8 mouse cellular contexts compared by ENCODE assay signal in the genomic region with DNA sequence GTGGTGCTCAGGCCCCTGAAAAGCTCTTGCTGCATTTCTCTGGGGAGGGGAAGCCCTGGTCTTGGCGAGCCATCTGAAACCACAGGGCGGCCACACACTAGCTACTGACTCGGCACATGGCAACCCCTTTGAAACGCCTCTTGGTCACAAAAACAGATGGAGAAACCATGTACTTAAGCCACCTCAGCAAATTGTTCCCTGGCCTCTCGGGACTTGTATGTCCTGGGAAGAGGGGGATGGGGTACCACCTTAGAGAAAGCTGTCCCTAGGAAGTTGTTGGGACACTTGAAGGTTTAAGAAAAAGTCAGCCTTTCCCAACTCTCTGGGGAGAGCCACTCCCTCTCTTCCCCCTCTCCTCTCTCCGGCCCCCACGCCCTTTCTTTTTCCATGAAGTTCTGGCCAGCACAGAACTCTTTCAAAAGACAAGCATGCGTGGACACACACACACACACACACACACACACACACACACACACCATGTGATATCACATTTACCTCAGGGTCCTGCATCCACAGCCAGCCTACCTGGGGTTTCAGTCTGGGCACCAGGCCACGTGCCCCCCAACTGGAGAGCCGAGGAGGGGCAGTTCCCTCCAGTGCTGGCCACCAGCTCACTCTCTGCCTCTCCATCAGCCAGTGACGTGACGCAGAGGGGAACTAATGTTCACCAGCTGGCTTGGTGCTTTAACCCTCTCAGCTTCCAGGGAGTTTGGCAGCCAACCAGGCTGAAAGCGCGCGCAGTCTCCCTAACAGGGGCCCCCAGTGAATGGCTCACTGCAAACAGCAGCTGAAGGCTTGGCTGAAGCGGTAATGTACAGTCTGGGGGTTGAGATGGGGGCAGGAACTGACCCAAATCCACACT.
DNase-seq lines count a peak whose midpoint lies in the region; ATAC-seq lines count a peak whose summit lies in the region.

No protein-coding gene starts in this region.

- WGBS in limb, embryonic 15.5 days = 14% methylated on average over 16 of the region's 16 CpGs

- ATAC-seq in limb, embryonic 15.5 days (ENCODE audit: insufficient number of reproducible peaks, low FRiP score, low TSS enrichment, low read depth) = peak; percentile 86

- no peaks in the 10 kb centered on the region; the same call in 1 of the 2 replicates for H3K36me3 ChIP-seq in limb, embryonic 15.5 days

- no peaks in the 10 kb centered on the region for H3K27me3 ChIP-seq in limb, embryonic 15.5 days

- H3K9ac ChIP-seq in limb, embryonic 15.5 days = peak overlapping the region; percentile 23; the same call in 1 of the 2 replicates

- no peaks in the 10 kb centered on the region for H3K9me3 ChIP-seq in limb, embryonic 15.5 days

- peak overlapping the region; percentile 40 for H3K4me2 ChIP-seq in limb, embryonic 15.5 days

- H3K4me1 ChIP-seq in limb, embryonic 15.5 days = peaks cover 76% of the 10 kb centered on the region

- peak; percentile 83 for DNase-seq in adipocyte (ENCODE audit: low spot score)
- peak; percentile 89 for DNase-seq in embryo, embryonic 11 days
- DNase-seq in gastrocnemius, postnatal 4 days (ENCODE audit: low spot score in 2 of 2) = peak; percentile 86 to 92
- peak; percentile 47 for DNase-seq in hindlimb bud, embryonic 11.5 days (ENCODE audit: extremely low spot score, low read depth, low spot score)
- DNase-seq in neural tube, embryonic 10.5 days (ENCODE audit: extremely low spot score, low spot score) = peak; percentile 77
- DNase-seq in urinary bladder, postnatal 4 days (ENCODE audit: low spot score in 2 of 2) = peak; percentile 76 to 84
- DNase-seq in cerebellum, adult 11-12 months = no peak

- H3K4me3 ChIP-seq in limb, embryonic 15.5 days = peak overlapping the region; percentile 25

- peak overlapping the region; percentile 83 for H3K27ac ChIP-seq in limb, embryonic 15.5 days
